Mouse (Mus musculus) G1E (cell line): ENCODE results near the gene Psmc3. TPM values are rescaled to one million over a fixed set of nuclear protein-coding genes. Genes with fewer than 3 reads are reported as not detected.

Experiments
- ATAC-seq: 2 replicates; pipeline ENCODE4 v1.8.0; 2016; ENCODE audit warnings: mild to moderate bottlenecking; ENCODE audit not compliant: insufficient number of reproducible peaks, poor library complexity, low FRiP score, severe bottlenecking; ENCODE audit errors: extremely low read depth
- DNase-seq: peaks from one replicate; pipeline ENCODE4 v3.0.0; 2012; ENCODE audit warnings: low spot score
- H3K27me3 ChIP-seq: 2 replicates; pipeline ENCODE4 v1.6.1; 2012; ENCODE audit warnings: mild to moderate bottlenecking, low read length, inconsistent platforms; ENCODE audit not compliant: insufficient read depth
- H3K36me3 ChIP-seq: replicated peaks from 2 replicates; pipeline ENCODE3; 2012; ENCODE audit warnings: mild to moderate bottlenecking, inconsistent platforms
- H3K4me1 ChIP-seq: 2 replicates; pipeline ENCODE4 v1.6.1; 2012; ENCODE audit warnings: low read depth, low read length, inconsistent platforms, mixed read lengths; ENCODE audit not compliant: insufficient read depth
- H3K4me3 ChIP-seq: 2 replicates; pipeline ENCODE4 v1.5.1; 2012; ENCODE audit warnings: low read depth, mild to moderate bottlenecking, inconsistent platforms, low read length, moderate library complexity, mixed read lengths
- H3K9me3 ChIP-seq: replicated peaks from 2 replicates; pipeline ENCODE4 v1.6.1; 2012; ENCODE audit warnings: inconsistent platforms
- CTCF ChIP-seq: IDR thresholded peaks from 2 replicates; pipeline ENCODE4 v1.5.1; 2012; ENCODE audit warnings: low read depth, low read length, inconsistent platforms, mixed read lengths
- GATA1 ChIP-seq: IDR thresholded peaks from 2 replicates; pipeline ENCODE4 v1.6.1; 2012; ENCODE audit warnings: borderline replicate concordance, low read length, inconsistent platforms, mixed read lengths
- GATA2 ChIP-seq: IDR thresholded peaks from 2 replicates; pipeline ENCODE4 v1.6.1; 2012; ENCODE audit warnings: low read depth, low read length, inconsistent platforms, borderline replicate concordance
- POLR2AphosphoS5 ChIP-seq: IDR thresholded peaks from 2 replicates; pipeline ENCODE4 v1.6.1; 2012; ENCODE audit warnings: low read depth, low read length, inconsistent platforms; ENCODE audit not compliant: insufficient replicate concordance
- TAL1 ChIP-seq: conservative IDR thresholded peaks from 2 replicates; pipeline ENCODE4 v1.6.1; 2012; ENCODE audit warnings: low read depth, low read length, inconsistent platforms, mixed read lengths
- polyA plus RNA-seq: library from polyadenylated mRNA; stranded (reverse); fragments of >175 nt; gene quantifications from 2 replicates; pipeline ENCODE4 v1.2.3, GENCODE M21; 2012
- total RNA-seq, 2 experiments: library from RNA; stranded (forward) in 1 of 2; stranded (reverse) in 1 of 2; fragments of 200-1000 nt in 1 of 2; fragments of >200 nt in 1 of 2; fragmentation: Nextera tagmentation in 1 of 2; gene quantifications; 2 replicates each; pipeline ENCODE4 v1.2.3; 2014 to 2017

Psmc3 gene
- total and polyA plus RNA-seq, 3 experiments = 141 to 280 (median 165) TPM

DNA sequence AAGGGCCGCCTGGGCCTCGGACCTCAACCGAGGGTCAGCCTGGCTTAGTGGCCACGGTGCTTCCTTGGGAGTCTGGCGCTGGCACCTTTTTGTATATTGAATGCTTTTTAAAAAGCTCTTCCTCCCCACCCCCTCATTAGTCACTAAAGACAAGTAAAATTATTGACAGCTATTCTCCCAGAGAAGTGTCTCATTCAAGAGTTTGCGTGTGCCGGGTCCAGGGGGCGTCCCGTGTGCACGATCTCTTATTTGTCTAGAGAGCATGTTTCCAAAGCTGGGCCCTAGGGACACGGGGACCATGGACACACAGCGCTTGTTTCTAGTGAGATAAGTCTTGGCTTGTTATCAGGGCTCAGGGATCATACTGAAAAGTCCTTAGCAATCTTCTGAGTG is 61.8 kb downstream of the Psmc3 start:
- ATAC-seq = no peak
- peaks cover 71% of the 10 kb centered on the region for H3K36me3 ChIP-seq
- TF ChIP-seq TAL1 (no peak), POLR2AphosphoS5 (no peak), GATA1 (no peak), CTCF (no peak), GATA2 (no peak)
- peaks cover 17% of the 10 kb centered on the region for H3K27me3 ChIP-seq
- no peak for DNase-seq
- no peak overlapping the region for H3K4me3 ChIP-seq
- peaks cover 47% of the 10 kb centered on the region for H3K4me1 ChIP-seq
- no peaks in the 10 kb centered on the region for H3K9me3 ChIP-seq

Other genes starting within 250 kb of the Psmc3 start
- gene Mtch2, start 206.9 kb upstream of the Psmc3 start, total RNA-seq (2014; fragmentation: Nextera tagmentation) = 142 and 174 TPM in 2 replicates
- gene Mtch2, start 206.9 kb upstream of the Psmc3 start, total RNA-seq (2017) = 226 and 233 TPM in 2 replicates
- gene Mtch2, start 206.9 kb upstream of the Psmc3 start, polyA plus RNA-seq = 11.3 and 11.8 TPM in 2 replicates
- not detected in 2 replicates for gene C1qtnf4, start 168.1 kb upstream of the Psmc3 start, total RNA-seq (2014; fragmentation: Nextera tagmentation)
- 0.16 TPM in 1 of 2 replicates, not detected in the other for gene C1qtnf4, start 168.1 kb upstream of the Psmc3 start, total RNA-seq (2017)
- not detected in 2 replicates for gene C1qtnf4, start 168.1 kb upstream of the Psmc3 start, polyA plus RNA-seq
- gene Kbtbd4, start 149.3 kb upstream of the Psmc3 start, total RNA-seq (2014; fragmentation: Nextera tagmentation) = 18.2 and 21.4 TPM in 2 replicates
- gene Kbtbd4, start 149.3 kb upstream of the Psmc3 start, total RNA-seq (2017) = 31.8 and 35.5 TPM in 2 replicates
- 4.0 and 6.6 TPM in 2 replicates for gene Kbtbd4, start 149.3 kb upstream of the Psmc3 start, polyA plus RNA-seq
- gene Ndufs3, start 149.2 kb upstream of the Psmc3 start, total RNA-seq (2014; fragmentation: Nextera tagmentation) = 106 and 132 TPM in 2 replicates
- gene Ndufs3, start 149.2 kb upstream of the Psmc3 start, total RNA-seq (2017) = 131 and 165 TPM in 2 replicates
- 86.8 and 94.6 TPM in 2 replicates for gene Ndufs3, start 149.2 kb upstream of the Psmc3 start, polyA plus RNA-seq
- gene Celf1, start 113.6 kb upstream of the Psmc3 start, total RNA-seq (2014; fragmentation: Nextera tagmentation) = 67.0 and 73.9 TPM in 2 replicates
- gene Celf1, start 113.6 kb upstream of the Psmc3 start, total RNA-seq (2017) = 59.1 and 66.2 TPM in 2 replicates
- 93.8 and 97.1 TPM in 2 replicates for gene Celf1, start 113.6 kb upstream of the Psmc3 start, polyA plus RNA-seq
- gene Rapsn, start 18.4 kb upstream of the Psmc3 start, total RNA-seq (2014; fragmentation: Nextera tagmentation) = 1.8 TPM in 1 of 2 replicates, not detected in the other
- 3.4 and 4.4 TPM in 2 replicates for gene Rapsn, start 18.4 kb upstream of the Psmc3 start, total RNA-seq (2017)
- gene Rapsn, start 18.4 kb upstream of the Psmc3 start, polyA plus RNA-seq = 2.3 and 3.7 TPM in 2 replicates
- gene Slc39a13, start 16.4 kb downstream of the Psmc3 start, total RNA-seq (2014; fragmentation: Nextera tagmentation) = 23.6 and 24.9 TPM in 2 replicates
- 8.6 and 12.7 TPM in 2 replicates for gene Slc39a13, start 16.4 kb downstream of the Psmc3 start, total RNA-seq (2017)
- 12.1 and 13.6 TPM in 2 replicates for gene Slc39a13, start 16.4 kb downstream of the Psmc3 start, polyA plus RNA-seq
- gene Spi1, start 28.4 kb downstream of the Psmc3 start, total RNA-seq (2014; fragmentation: Nextera tagmentation) = 79.8 and 99.2 TPM in 2 replicates
- 23.5 and 25.4 TPM in 2 replicates for gene Spi1, start 28.4 kb downstream of the Psmc3 start, total RNA-seq (2017)
- 135 and 138 TPM in 2 replicates for gene Spi1, start 28.4 kb downstream of the Psmc3 start, polyA plus RNA-seq
- gene Mybpc3, start 64.1 kb downstream of the Psmc3 start, total RNA-seq (2014; fragmentation: Nextera tagmentation) = not detected in 2 replicates
- under 0.01 TPM in 1 of 2 replicates, not detected in the other for gene Mybpc3, start 64.1 kb downstream of the Psmc3 start, total RNA-seq (2017)
- not detected in 2 replicates for gene Mybpc3, start 64.1 kb downstream of the Psmc3 start, polyA plus RNA-seq
- gene Madd, start 129.8 kb downstream of the Psmc3 start, total RNA-seq (2014; fragmentation: Nextera tagmentation) = 26.7 and 33.2 TPM in 2 replicates
- gene Madd, start 129.8 kb downstream of the Psmc3 start, total RNA-seq (2017) = 18.0 and 22.5 TPM in 2 replicates
- gene Madd, start 129.8 kb downstream of the Psmc3 start, polyA plus RNA-seq = 8.2 and 10.4 TPM in 2 replicates
- gene Nr1h3, start 148.8 kb downstream of the Psmc3 start, total RNA-seq (2014; fragmentation: Nextera tagmentation) = not detected in 2 replicates
- 0.38 and 0.52 TPM in 2 replicates for gene Nr1h3, start 148.8 kb downstream of the Psmc3 start, total RNA-seq (2017)
- gene Nr1h3, start 148.8 kb downstream of the Psmc3 start, polyA plus RNA-seq = 0.18 and 0.27 TPM in 2 replicates
- gene Acp2, start 148.9 kb downstream of the Psmc3 start, total RNA-seq (2014; fragmentation: Nextera tagmentation) = 19.5 and 21.1 TPM in 2 replicates
- 9.6 and 17.2 TPM in 2 replicates for gene Acp2, start 148.9 kb downstream of the Psmc3 start, total RNA-seq (2017)
- 4.0 and 5.3 TPM in 2 replicates for gene Acp2, start 148.9 kb downstream of the Psmc3 start, polyA plus RNA-seq
- 12.9 and 18.7 TPM in 2 replicates for gene Ddb2, start 183.0 kb downstream of the Psmc3 start, total RNA-seq (2014; fragmentation: Nextera tagmentation)
- gene Ddb2, start 183.0 kb downstream of the Psmc3 start, total RNA-seq (2017) = 15.2 and 18.5 TPM in 2 replicates
- gene Ddb2, start 183.0 kb downstream of the Psmc3 start, polyA plus RNA-seq = 1.3 and 1.5 TPM in 2 replicates
- gene Pacsin3, start 201.9 kb downstream of the Psmc3 start, total RNA-seq (2014; fragmentation: Nextera tagmentation) = not detected in 2 replicates
- gene Pacsin3, start 201.9 kb downstream of the Psmc3 start, total RNA-seq (2017) = 0.33 and 0.35 TPM in 2 replicates
- 0.16 and 0.44 TPM in 2 replicates for gene Pacsin3, start 201.9 kb downstream of the Psmc3 start, polyA plus RNA-seq
- 48.5 and 52.4 TPM in 2 replicates for gene Arfgap2, start 211.0 kb downstream of the Psmc3 start, total RNA-seq (2014; fragmentation: Nextera tagmentation)
- gene Arfgap2, start 211.0 kb downstream of the Psmc3 start, total RNA-seq (2017) = 53.0 and 54.9 TPM in 2 replicates
- gene Arfgap2, start 211.0 kb downstream of the Psmc3 start, polyA plus RNA-seq = 42.1 and 44.2 TPM in 2 replicates